Mouse (Mus musculus) E14TG2a.4 (cell line): ENCODE measurements at regions not wholly inside any gene's neighbourhood (a gene's known extent, or its start where the extent isn't known, plus 50 kb on each side); places are given as distances from the start of the nearest gene placed in this dataset.

ENCODE experiments used
- CTCF ChIP-seq: conservative IDR thresholded peaks from 2 replicates; pipeline ENCODE4 v1.5.1; 2014; ENCODE audit warnings: low read length
- NANOG ChIP-seq: IDR thresholded peaks from 2 replicates; pipeline ENCODE4 v1.6.1; 2014; ENCODE audit warnings: borderline replicate concordance, low read length, mixed read lengths

DNA sequence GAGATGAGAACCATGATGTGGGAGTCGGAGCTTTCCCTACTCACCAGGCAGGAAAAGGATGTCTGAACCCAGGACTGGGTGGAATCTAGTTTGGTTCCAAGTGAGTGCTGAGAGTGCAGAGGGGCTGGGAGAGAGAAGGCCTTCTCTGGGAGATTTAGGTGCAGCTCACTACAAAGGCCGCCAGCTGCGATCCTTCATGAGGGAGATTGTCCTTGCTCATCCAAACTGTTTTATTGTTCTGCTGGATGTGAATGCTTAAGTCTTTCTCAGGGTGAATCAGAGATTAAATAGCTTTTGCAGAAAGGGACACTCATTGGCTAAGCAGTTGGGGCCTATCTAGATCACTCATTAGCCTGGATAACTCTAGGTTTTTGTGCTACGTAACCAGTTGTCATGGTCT, 175.7 kb upstream of the Zfp618 start:
- TF ChIP-seq CTCF (no peak), NANOG (peak; percentile 55; the same call in 1 of the 2 replicates)
